In the genomic region with DNA sequence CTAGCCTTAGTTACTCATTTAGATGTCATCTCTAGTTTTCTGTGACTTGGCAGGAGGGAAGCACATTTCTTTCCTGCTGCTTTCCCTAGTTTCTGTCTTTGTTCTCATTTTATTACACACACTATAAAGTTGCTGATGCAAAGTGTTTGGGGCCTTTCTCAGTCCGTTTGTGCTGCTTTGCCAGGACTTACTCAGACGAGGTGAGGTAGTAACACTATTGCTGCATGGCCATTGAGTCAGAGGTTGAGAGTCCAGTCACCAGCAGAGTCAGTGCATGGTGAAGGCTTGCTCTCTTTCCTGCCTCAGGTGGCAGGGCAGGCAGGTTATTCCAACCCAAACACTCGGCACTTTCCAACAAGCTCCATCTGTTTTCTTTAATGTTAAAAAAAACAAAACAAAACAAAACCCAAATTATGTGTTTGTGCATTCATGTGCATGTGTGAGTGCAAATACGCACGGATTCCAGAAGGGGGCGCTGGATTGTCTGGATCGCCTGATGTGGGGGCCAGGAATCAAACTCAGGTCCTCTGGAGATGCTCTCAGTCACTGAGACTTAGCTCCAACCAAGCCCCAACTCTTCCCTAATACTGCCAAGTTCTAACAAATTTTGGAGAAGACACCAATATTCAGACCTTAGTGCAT, we compare ENCODE assay signal across 15 mouse cellular contexts. TPM values are rescaled to one million over a fixed set of nuclear protein-coding genes. Genes with fewer than 3 reads are reported as not detected.
A peak's percentile ranks its signal among the peaks of the same experiment; 100 is the strongest.
DNase-seq lines count a peak whose midpoint lies in the region; ATAC-seq and TF ChIP-seq lines count a peak whose summit lies in the region.
"Had no signal": no experiment of that assay in that cellular context is flagged by ENCODE, and none has a peak within 500 bp of the region (broad histone marks: within the 10 kb centered on the region; RNA-seq: fewer than 3 reads in every experiment).

No protein-coding gene starts in this region.

- 49% methylated on average over 7 of the region's 7 CpGs for WGBS in kidney, adult 2 months
- WGBS in neural tube, embryonic 15.5 days: 50% methylated on average over 7 of the region's 7 CpGs
- 56% methylated on average over 7 of the region's 7 CpGs for WGBS in stomach, postnatal 0 days

- H3K36me3 ChIP-seq in kidney, adult 2 months (ENCODE audit: control insufficient read depth, insufficient read depth, low read length): no peaks in the 10 kb centered on the region
- H3K36me3 ChIP-seq in neural tube, embryonic 15.5 days: no peaks in the 10 kb centered on the region
- no peaks in the 10 kb centered on the region for H3K36me3 ChIP-seq in stomach, postnatal 0 days (ENCODE audit: control insufficient read depth, insufficient read depth, low read length)
- H3K36me3 ChIP-seq: midbrain, embryonic 15.5 days had no signal

- TF ChIP-seq CTCF in kidney, adult 2 months (conservative IDR thresholded peaks at IDR 0.05; ENCODE audit: insufficient read depth, insufficient read length, low read depth, low read length): no peak
- TF ChIP-seq CTCF in stomach, postnatal 0 days (IDR thresholded peaks at IDR 0.05; ENCODE audit: low read depth): peak; percentile 44

- peaks cover 54% of the 10 kb centered on the region for H3K4me1 ChIP-seq in kidney, adult 2 months (ENCODE audit: control insufficient read depth, insufficient read depth, low read length)
- H3K4me1 ChIP-seq in neural tube, embryonic 15.5 days: peaks cover 81% of the 10 kb centered on the region
- H3K4me1 ChIP-seq in stomach, postnatal 0 days (replicated peaks; ENCODE audit: control insufficient read depth, insufficient read depth): peaks cover 10% of the 10 kb centered on the region

- TF ChIP-seq EP300 in stomach, postnatal 0 days (optimal IDR thresholded peaks at IDR 0.05): no peak

- H3K4me3 ChIP-seq in kidney, adult 2 months (ENCODE audit: insufficient read depth, low read depth, low read length): no peak overlapping the region
- H3K4me3 ChIP-seq in neural tube, embryonic 15.5 days (replicated peaks): no peak overlapping the region
- no peak overlapping the region for H3K4me3 ChIP-seq in stomach, postnatal 0 days (ENCODE audit: low read depth, low read length)
- H3K4me3 ChIP-seq: erythroblast, embryonic 14.5 days; midbrain, embryonic 15.5 days had no signal

- no peak for ATAC-seq in neural tube, embryonic 15.5 days (ENCODE audit: low FRiP score)
- ATAC-seq in stomach, postnatal 0 days (ENCODE audit: low FRiP score, low TSS enrichment): 0 out of 2 replicates have a peak, but pooled peaks have one; percentile 33
- ATAC-seq: midbrain, embryonic 15.5 days had no signal

- no peaks in the 10 kb centered on the region for H3K9me3 ChIP-seq in neural tube, embryonic 15.5 days (replicated peaks)
- H3K9me3 ChIP-seq in stomach, postnatal 0 days (ENCODE audit: control insufficient read depth, low read length): no peaks in the 10 kb centered on the region
- H3K9me3 ChIP-seq: G1E; midbrain, embryonic 15.5 days had no signal

- no peak overlapping the region for H3K27ac ChIP-seq in kidney, adult 2 months (ENCODE audit: insufficient read depth, low read depth, low read length)
- 0 out of 2 replicates have a peak overlapping the region, but pooled peaks have one; percentile 11 for H3K27ac ChIP-seq in neural tube, embryonic 15.5 days (replicated peaks)
- H3K27ac ChIP-seq in stomach, postnatal 0 days (replicated peaks): no peak overlapping the region
- H3K27ac ChIP-seq: midbrain, embryonic 15.5 days had no signal

- no peak overlapping the region for H3K9ac ChIP-seq in neural tube, embryonic 15.5 days (replicated peaks)
- no peak overlapping the region for H3K9ac ChIP-seq in stomach, postnatal 0 days (ENCODE audit: low read length)
- H3K9ac ChIP-seq: midbrain, embryonic 15.5 days had no signal

- no peak for TF ChIP-seq POLR2A in kidney, adult 2 months (IDR thresholded peaks at IDR 0.05; ENCODE audit: low read depth, low read length)

- H3K27me3 ChIP-seq in kidney, adult 2 months (replicated peaks; ENCODE audit: control insufficient read depth, insufficient read depth, low read length): no peaks in the 10 kb centered on the region
- no peaks in the 10 kb centered on the region for H3K27me3 ChIP-seq in neural tube, embryonic 15.5 days (replicated peaks)
- no peaks in the 10 kb centered on the region for H3K27me3 ChIP-seq in stomach, postnatal 0 days (ENCODE audit: control insufficient read depth, insufficient read depth, low read length)
- H3K27me3 ChIP-seq: midbrain, embryonic 15.5 days had no signal

- H3K4me2 ChIP-seq in neural tube, embryonic 15.5 days: no peak overlapping the region
- H3K4me2 ChIP-seq in stomach, postnatal 0 days (replicated peaks; ENCODE audit: low read depth): no peak overlapping the region
- H3K4me2 ChIP-seq: midbrain, embryonic 15.5 days had no signal

- peak; percentile 32 for DNase-seq in kidney, adult 2 months
- no peak for DNase-seq in kidney, adult 11 months
- no peak for DNase-seq in neural tube, embryonic 10.5 days (ENCODE audit: extremely low spot score, low spot score)
- peak; percentile 62 for DNase-seq in ZHBTc4 (ENCODE audit: low read depth, low spot score)
- DNase-seq in stomach, postnatal 0 days (ENCODE audit: low spot score): no peak
- DNase-seq in cerebellum, adult 18-20 months: no peak
- DNase-seq: adrenal gland, postnatal 25 days; cerebellum, adult 11-12 months; kidney, adult 18-20 months; left cerebral cortex, postnatal 4 days; right cerebral cortex, postnatal 14 days had no signal

RNA-seq across cellular contexts. Expression of gene Dyrk1a, which starts 16.7 kb away (rescaled TPM):
- polyA plus RNA-seq in kidney, adult 2 months (2012; rRNA removed): 25.5 and 27.2 TPM in 2 replicates
- polyA plus RNA-seq in neural tube, embryonic 15.5 days (2015; fragmentation: Nextera tagmentation; extraction: Ambion mirVana): 8.9 and 9.5 TPM in 2 replicates
- polyA plus RNA-seq in stomach, postnatal 0 days (2015; fragmentation: Nextera tagmentation; extraction: Ambion mirVana): 4.6 and 5.2 TPM in 2 replicates

RNA-seq across cellular contexts. Expression of gene Vps26c, which starts 59.8 kb away (rescaled TPM):
- 31.4 and 34.8 TPM in 2 replicates for polyA plus RNA-seq in kidney, adult 2 months (2012; rRNA removed)
- 90.0 and 93.4 TPM in 2 replicates for polyA plus RNA-seq in neural tube, embryonic 15.5 days (2015; fragmentation: Nextera tagmentation; extraction: Ambion mirVana)
- polyA plus RNA-seq in stomach, postnatal 0 days (2015; fragmentation: Nextera tagmentation; extraction: Ambion mirVana): 28.5 and 34.8 TPM in 2 replicates

Comparison
In these comparisons a context has a peak if more than half of its experiments do, and no peak if none do; other contexts are left out.
1. DNase-seq: peak in kidney, adult 2 months (single experiment) and ZHBTc4 (single experiment); none in kidney, adult 11 months (single experiment), neural tube, embryonic 10.5 days (single experiment), stomach, postnatal 0 days (single experiment) and cerebellum, adult 18-20 months (0 of 2).